Mouse (Mus musculus) stomach, postnatal 0 days (tissue): Measurements from ENCODE around the gene Eps8.

Experiments used
- CTCF ChIP-seq: IDR thresholded peaks from 2 replicates; pipeline ENCODE4 v1.5.1; 2016; ENCODE audit warnings: antibody characterized with exemption, low read depth, mild to moderate bottlenecking, moderate library complexity
- EP300 ChIP-seq: optimal IDR thresholded peaks from 2 replicates; pipeline ENCODE3; 2016; ENCODE audit warnings: antibody characterized with exemption

GRCm38 (mm10) chr6:137508936-137509335 lies 145.7 kb downstream of the Eps8 start:
- no peak for TF ChIP-seq CTCF
- TF ChIP-seq EP300: no peak
